Comparison of ENCODE assay signal across 9 mouse cellular contexts in genomic region chr19:4220957-4221743, GRCm38 (mm10). TPM values are rescaled to one million over a fixed set of nuclear protein-coding genes. Genes with fewer than 3 reads are reported as not detected.
DNase-seq lines count a peak whose midpoint lies in the region; ATAC-seq and TF ChIP-seq lines count a peak whose summit lies in the region.
"Had no signal": no experiment of that assay in that cellular context is flagged by ENCODE, and none has a peak within 500 bp of the region (broad histone marks: within the 10 kb centered on the region; RNA-seq: fewer than 3 reads in every experiment).

No protein-coding gene starts in this region.

- peak overlapping the region; percentile 18 for H3K27ac ChIP-seq in thymus, adult 2 months (ENCODE audit: control insufficient read depth, insufficient read depth, low read length)
- H3K27ac ChIP-seq in heart, embryonic 12.5 days (ENCODE audit: poor library complexity, severe bottlenecking): no peak overlapping the region
- H3K27ac ChIP-seq in small intestine, adult 2 months (ENCODE audit: insufficient read depth, low read depth, low read length): peak overlapping the region; percentile 22; the same call in 1 of the 2 replicates

- ATAC-seq in heart, embryonic 12.5 days (ENCODE audit: insufficient number of reproducible peaks, low FRiP score): no peak

- H3K36me3 ChIP-seq in thymus, adult 2 months (ENCODE audit: control insufficient read depth, insufficient read depth, low read length): no peaks in the 10 kb centered on the region
- no peaks in the 10 kb centered on the region for H3K36me3 ChIP-seq in heart, embryonic 12.5 days
- H3K36me3 ChIP-seq in small intestine, adult 2 months (ENCODE audit: control insufficient read depth, insufficient read depth, low read length): no peaks in the 10 kb centered on the region

- DNase-seq in thymus, adult 2 months: no peak
- no peak for DNase-seq in thymus, postnatal 10 days (ENCODE audit: low spot score in 2 of 2)
- DNase-seq in kidney, postnatal 4 days: peak; percentile 60 to 74
- DNase-seq in urinary bladder, adult 2 months (ENCODE audit: low spot score): no peak
- DNase-seq in spleen, postnatal 14 days (ENCODE audit: low spot score in 2 of 2): no peak
- no peak for DNase-seq in frontal cortex, adult 2 months (ENCODE audit: extremely low spot score in 1 of 2, low spot score in 1 of 2)

- TF ChIP-seq POLR2A in thymus, adult 2 months (IDR thresholded peaks at IDR 0.05; ENCODE audit: control insufficient read depth, extremely low read depth, insufficient read depth, low read length, poor library complexity): no peak
- TF ChIP-seq POLR2A in small intestine, adult 2 months (IDR thresholded peaks at IDR 0.05; ENCODE audit: low read depth, low read length): no peak

- 0 out of 2 replicates have a peak overlapping the region, but pooled peaks have one; percentile 1 for H3K4me2 ChIP-seq in heart, embryonic 12.5 days

- 26% methylated on average over 14 of the region's 14 CpGs for WGBS in thymus, adult 2 months
- 30% methylated on average over 14 of the region's 14 CpGs for WGBS in heart, embryonic 12.5 days
- WGBS in small intestine, adult 2 months: 30% methylated on average over 14 of the region's 14 CpGs

- peaks cover 42% of the 10 kb centered on the region for H3K4me1 ChIP-seq in thymus, adult 2 months (replicated peaks; ENCODE audit: control insufficient read depth, insufficient read depth, low read length)
- H3K4me1 ChIP-seq in heart, embryonic 12.5 days (replicated peaks): peaks cover 45% of the 10 kb centered on the region
- H3K4me1 ChIP-seq in small intestine, adult 2 months (ENCODE audit: control insufficient read depth, insufficient read depth, insufficient read length, low read length): peaks cover 10% of the 10 kb centered on the region

- TF ChIP-seq CTCF in thymus, adult 2 months (IDR thresholded peaks at IDR 0.05; ENCODE audit: borderline replicate concordance, control insufficient read depth, extremely low read depth, insufficient read depth, low read length, poor library complexity): no peak
- TF ChIP-seq CTCF in small intestine, adult 2 months (IDR thresholded peaks at IDR 0.05; ENCODE audit: extremely low read depth, insufficient read length, insufficient replicate concordance, low read depth, low read length): no peak

- no peak overlapping the region for H3K4me3 ChIP-seq in thymus, adult 2 months (ENCODE audit: control insufficient read depth, insufficient read depth, low read length)
- H3K4me3 ChIP-seq in heart, embryonic 12.5 days: no peak overlapping the region
- H3K4me3 ChIP-seq in small intestine, adult 2 months (ENCODE audit: low read depth, low read length): no peak overlapping the region

- H3K9me3 ChIP-seq in heart, embryonic 12.5 days (replicated peaks): no peaks in the 10 kb centered on the region

- H3K27me3 ChIP-seq in thymus, adult 2 months (ENCODE audit: control insufficient read depth, insufficient read depth, low read length): peaks cover 2% of the 10 kb centered on the region; the same call in 1 of the 2 replicates
- peaks cover 53% of the 10 kb centered on the region for H3K27me3 ChIP-seq in heart, embryonic 12.5 days (replicated peaks)
- H3K27me3 ChIP-seq in small intestine, adult 2 months (ENCODE audit: control insufficient read depth, insufficient read depth, low read length): no peaks in the 10 kb centered on the region

- no peak overlapping the region for H3K9ac ChIP-seq in heart, embryonic 12.5 days

RNA-seq across cellular contexts. Expression of gene AC109138.7, which starts 7.0 kb away (rescaled TPM):
- not detected in 2 replicates for polyA plus RNA-seq in thymus, adult 2 months (2012; rRNA removed)
- not detected in 2 replicates for polyA plus RNA-seq in heart, embryonic 12.5 days (2016; fragmentation: Nextera tagmentation; extraction: Ambion mirVana)
- not detected in 2 replicates for polyA plus RNA-seq in small intestine, adult 2 months (2012; rRNA removed)
- polyA plus RNA-seq in urinary bladder, adult 2 months (2012; rRNA removed): not detected in 2 replicates
- polyA plus RNA-seq in frontal cortex, adult 2 months (2012; rRNA removed): not detected in 2 replicates
- polyA plus RNA-seq: large intestine, adult 2 months had no signal

RNA-seq across cellular contexts. Expression of gene Clcf1, which starts 7.1 kb away (rescaled TPM):
- 32.9 and 36.1 TPM in 2 replicates for polyA plus RNA-seq in thymus, adult 2 months (2012; rRNA removed)
- 1.3 and 1.4 TPM in 2 replicates for polyA plus RNA-seq in heart, embryonic 12.5 days (2016; fragmentation: Nextera tagmentation; extraction: Ambion mirVana)
- 10.1 and 12.4 TPM in 2 replicates for polyA plus RNA-seq in small intestine, adult 2 months (2012; rRNA removed)
- polyA plus RNA-seq in urinary bladder, adult 2 months (2012; rRNA removed): 10.8 and 13.1 TPM in 2 replicates
- polyA plus RNA-seq in frontal cortex, adult 2 months (2012; rRNA removed): 3.9 and 4.5 TPM in 2 replicates

RNA-seq across cellular contexts. Expression of gene Pold4, which starts 10.5 kb away (rescaled TPM):
- 104 and 117 TPM in 2 replicates for polyA plus RNA-seq in thymus, adult 2 months (2012; rRNA removed)
- 16.6 and 19.4 TPM in 2 replicates for polyA plus RNA-seq in heart, embryonic 12.5 days (2016; fragmentation: Nextera tagmentation; extraction: Ambion mirVana)
- 46.4 and 118 TPM in 2 replicates for polyA plus RNA-seq in small intestine, adult 2 months (2012; rRNA removed)
- polyA plus RNA-seq in urinary bladder, adult 2 months (2012; rRNA removed): 76.4 and 82.1 TPM in 2 replicates
- polyA plus RNA-seq in frontal cortex, adult 2 months (2012; rRNA removed): 35.0 and 39.4 TPM in 2 replicates

RNA-seq across cellular contexts. Expression of gene Rad9a, which starts 19.7 kb away (rescaled TPM):
- polyA plus RNA-seq in thymus, adult 2 months (2012; rRNA removed): 119 and 143 TPM in 2 replicates
- 22.6 and 23.1 TPM in 2 replicates for polyA plus RNA-seq in heart, embryonic 12.5 days (2016; fragmentation: Nextera tagmentation; extraction: Ambion mirVana)
- 8.2 and 12.2 TPM in 2 replicates for polyA plus RNA-seq in small intestine, adult 2 months (2012; rRNA removed)
- 19.2 and 23.2 TPM in 2 replicates for polyA plus RNA-seq in urinary bladder, adult 2 months (2012; rRNA removed)
- polyA plus RNA-seq in frontal cortex, adult 2 months (2012; rRNA removed): 18.4 and 19.3 TPM in 2 replicates

RNA-seq across cellular contexts. Expression of gene Ppp1ca, which starts 29.3 kb away (rescaled TPM):
- 897 and 1,014 TPM in 2 replicates for polyA plus RNA-seq in thymus, adult 2 months (2012; rRNA removed)
- 627 and 649 TPM in 2 replicates for polyA plus RNA-seq in heart, embryonic 12.5 days (2016; fragmentation: Nextera tagmentation; extraction: Ambion mirVana)
- polyA plus RNA-seq in small intestine, adult 2 months (2012; rRNA removed): 142 and 258 TPM in 2 replicates
- 257 and 304 TPM in 2 replicates for polyA plus RNA-seq in urinary bladder, adult 2 months (2012; rRNA removed)
- 347 and 379 TPM in 2 replicates for polyA plus RNA-seq in frontal cortex, adult 2 months (2012; rRNA removed)

Comparison
In these comparisons a context has a peak if more than half of its experiments do, and no peak if none do; other contexts are left out.
1. DNase-seq: peak in kidney, postnatal 4 days (2 of 2); none in thymus, adult 2 months (single experiment), thymus, postnatal 10 days (0 of 2), urinary bladder, adult 2 months (single experiment), spleen, postnatal 14 days (0 of 2) and frontal cortex, adult 2 months (0 of 2).